Mouse (Mus musculus): ENCODE measurements at regions not wholly inside any gene's neighbourhood (a gene's known extent, or its start where the extent isn't known, plus 50 kb on each side); places are given as distances from the start of the nearest gene placed in this dataset.

DNA sequence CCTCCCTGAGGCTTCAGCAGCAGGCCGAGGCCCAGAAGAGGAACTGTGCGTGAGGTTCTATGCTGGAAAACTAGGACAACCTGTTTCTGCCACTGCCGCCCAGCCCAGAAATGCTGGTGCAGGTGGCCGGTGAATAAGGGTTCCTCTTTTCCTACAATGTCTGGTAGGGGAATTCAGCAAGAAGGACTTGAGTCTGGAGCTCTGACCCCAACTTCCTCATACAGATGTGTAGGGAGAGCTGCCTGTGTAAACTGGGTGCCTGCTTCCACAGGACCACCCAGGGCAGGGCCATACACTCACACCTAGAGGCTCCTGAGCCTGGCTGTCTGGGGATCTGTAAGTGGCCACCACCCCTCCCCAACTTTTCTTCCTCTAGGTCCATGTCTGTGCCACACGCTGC is 60.3 kb upstream of the Id2 start:
- DNase-seq, result no peak
- H3K27me3 ChIP-seq (ENCODE audit: control insufficient read depth, insufficient read depth, low read length), result no peaks in the 10 kb centered on the region
- 94% methylated on average over 5 of the region's 5 CpGs for WGBS
- no peak overlapping the region for H3K4me3 ChIP-seq (replicated peaks; ENCODE audit: insufficient read depth, low read depth, low read length)
- TF ChIP-seq POLR2A (IDR thresholded peaks at IDR 0.05; ENCODE audit: borderline replicate concordance, insufficient read depth, low read length) (no peak), CTCF (IDR thresholded peaks at IDR 0.05; ENCODE audit: borderline replicate concordance, insufficient read depth, low read depth, low read length) (no peak)
- no peaks in the 10 kb centered on the region for H3K4me1 ChIP-seq (ENCODE audit: control insufficient read depth, insufficient read depth, low read length)
- no peak overlapping the region for H3K27ac ChIP-seq (ENCODE audit: insufficient read depth, low read length)

DNA sequence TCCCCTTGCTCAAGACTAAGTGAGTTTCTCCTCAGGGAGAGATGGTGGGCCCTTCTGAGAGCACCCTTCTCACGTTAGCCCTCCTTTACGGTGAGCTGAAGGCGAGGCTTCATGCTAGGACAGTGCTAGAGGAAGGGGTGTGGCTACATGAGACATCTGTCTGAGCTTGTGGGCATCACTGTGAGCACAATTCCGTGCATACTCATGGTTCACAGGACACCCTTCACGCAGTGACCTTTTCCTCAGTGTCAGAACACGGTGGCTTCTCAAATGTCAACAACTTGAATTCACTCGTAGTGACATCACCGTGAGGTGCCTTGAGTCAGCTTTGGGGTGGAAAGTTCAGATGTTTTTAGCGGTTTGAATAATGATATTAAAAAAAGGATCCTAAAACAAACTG is 58.5 kb upstream of the Id2 start:
- TF ChIP-seq CTCF (IDR thresholded peaks at IDR 0.05; ENCODE audit: borderline replicate concordance, insufficient read depth, low read depth, low read length) (no peak), POLR2A (IDR thresholded peaks at IDR 0.05; ENCODE audit: borderline replicate concordance, insufficient read depth, low read length) (no peak)
- no peak overlapping the region for H3K27ac ChIP-seq (ENCODE audit: insufficient read depth, low read length)
- H3K27me3 ChIP-seq (ENCODE audit: control insufficient read depth, insufficient read depth, low read length), result no peaks in the 10 kb centered on the region
- H3K4me1 ChIP-seq (ENCODE audit: control insufficient read depth, insufficient read depth, low read length), result no peaks in the 10 kb centered on the region
- no peak overlapping the region for H3K4me3 ChIP-seq (replicated peaks; ENCODE audit: insufficient read depth, low read depth, low read length)
- 76% methylated on average over 9 of the region's 9 CpGs for WGBS
- DNase-seq, result no peak

DNA sequence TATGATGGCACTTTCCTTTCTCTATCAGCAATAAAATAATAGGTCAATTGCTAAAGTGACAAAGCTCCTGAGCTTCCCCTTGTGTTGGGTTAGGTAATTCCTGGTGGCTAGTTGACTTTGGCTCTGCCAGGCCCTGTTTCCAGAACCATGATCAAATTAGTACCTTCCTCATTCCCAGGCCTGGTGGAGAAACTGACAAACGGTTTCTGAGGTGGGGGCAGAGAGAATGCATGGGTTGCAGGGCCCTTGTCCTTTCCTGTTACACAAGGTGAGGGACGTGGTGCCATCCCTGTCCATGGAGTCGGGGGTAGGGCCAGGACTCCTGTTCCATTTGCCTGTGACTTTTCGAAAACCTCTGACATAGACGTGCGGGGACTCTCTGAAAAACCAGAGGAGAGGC is 51.2 kb upstream of the Id2 start:
- Histone ChIP-seq H3K27me3 (ENCODE audit: control insufficient read depth, insufficient read depth, low read length) (no peaks in the 10 kb centered on the region), H3K4me1 (ENCODE audit: control insufficient read depth, insufficient read depth, low read length) (no peaks in the 10 kb centered on the region), H3K27ac (ENCODE audit: insufficient read depth, low read length) (no peak overlapping the region), H3K4me3 (replicated peaks; ENCODE audit: insufficient read depth, low read depth, low read length) (no peak overlapping the region)
- DNase-seq, result no peak
- 93% methylated on average over 6 of the region's 6 CpGs for WGBS
- no peak for TF ChIP-seq CTCF (IDR thresholded peaks at IDR 0.05; ENCODE audit: borderline replicate concordance, insufficient read depth, low read depth, low read length)
- no peak for TF ChIP-seq POLR2A (IDR thresholded peaks at IDR 0.05; ENCODE audit: borderline replicate concordance, insufficient read depth, low read length)
